Mouse (Mus musculus) C3H10T1/2 (cell line): Measurements from ENCODE around the gene Lce3e. TPM values are rescaled to one million over a fixed set of nuclear protein-coding genes. Genes with fewer than 3 reads are reported as not detected.

Experiments
- polyA plus RNA-seq, 2 experiments: library from polyadenylated mRNA; unstranded; fragments of >200 nt; fragmentation: generic; extraction: Trizol; gene quantifications; one replicate each; pipeline ENCODE4 v1.2.1; 2012; ENCODE audit warnings: missing spikeins in 2 of 2

The Lce3e gene
- polyA plus RNA-seq: not detected

GRCm38 (mm10) chr3:92966761-92967160 lies at the start of gene Lce3e:
Lce3e (plus strand) TSS chr3:92967061.

GRCm38 (mm10) chr3:92926130-92926529 lies 40.7 kb upstream of the Lce3e start, which contains the start of gene Lce3a:
Lce3a (minus strand) TSS chr3:92926230.

GRCm38 (mm10) chr3:92932679-92933078 lies 34.2 kb upstream of the Lce3e start, which contains the start of gene Lce3b:
Lce3b (plus strand) TSS chr3:92932979.

GRCm38 (mm10) chr3:92944186-92944585 lies 22.7 kb upstream of the Lce3e start, which contains the start of gene Lce3c:
Lce3c (plus strand) TSS chr3:92944486.

GRCm38 (mm10) chr3:92957090-92957489 lies 9.8 kb upstream of the Lce3e start, which contains the start of gene Lce3d:
Lce3d (plus strand) TSS chr3:92957390.

GRCm38 (mm10) chr3:92991926-92992325 lies 25.1 kb downstream of the Lce3e start, which contains the start of gene Lce3f:
Lce3f (plus strand) TSS chr3:92992226.

GRCm38 (mm10) chr3:93015460-93016104 lies 48.7 kb downstream of the Lce3e start, which contains the start of gene Crct1:
Crct1 (minus strand) TSS chr3:93015687.

Other genes with a start within 250 kb of the Lce3e start
- not detected for gene Lce1f, start 246.7 kb upstream of the Lce3e start, polyA plus RNA-seq
- not detected for gene Gm38119, start 228.0 kb upstream of the Lce3e start, polyA plus RNA-seq
- under 1 TPM in 1 of 2 experiments, not detected in 1; 0.39 TPM for gene Lce1g, start 214.7 kb upstream of the Lce3e start, polyA plus RNA-seq
- under 1 TPM in 1 of 2 experiments, not detected in 1; 0.08 TPM for gene Lce1h, start 202.0 kb upstream of the Lce3e start, polyA plus RNA-seq
- not detected for gene Lce1i, start 188.2 kb upstream of the Lce3e start, polyA plus RNA-seq
- not detected for gene Lce1j, start 176.5 kb upstream of the Lce3e start, polyA plus RNA-seq
- gene Lce1k, start 159.2 kb upstream of the Lce3e start, polyA plus RNA-seq: not detected
- under 1 TPM in 1 of 2 experiments, not detected in 1; 0.04 TPM for gene Kprp, start 139.8 kb upstream of the Lce3e start, polyA plus RNA-seq
- gene Lce1l, start 115.8 kb upstream of the Lce3e start, polyA plus RNA-seq: not detected
- not detected for gene 2310050C09Rik, start 96.8 kb upstream of the Lce3e start, polyA plus RNA-seq
- gene Lce3a, start 40.8 kb upstream of the Lce3e start, polyA plus RNA-seq: not detected
- gene Lce3b, start 34.1 kb upstream of the Lce3e start, polyA plus RNA-seq: not detected
- gene Lce3c, start 22.6 kb upstream of the Lce3e start, polyA plus RNA-seq: not detected
- not detected for gene Lce3d, start 9.7 kb upstream of the Lce3e start, polyA plus RNA-seq
- gene Lce3f, start 25.2 kb downstream of the Lce3e start, polyA plus RNA-seq: not detected
- gene Crct1, start 48.6 kb downstream of the Lce3e start, polyA plus RNA-seq: under 1 TPM; 0.09 to 0.16 TPM
- not detected for gene Lce1m, start 52.0 kb downstream of the Lce3e start, polyA plus RNA-seq
- not detected for gene Gm4858, start 101.8 kb downstream of the Lce3e start, polyA plus RNA-seq
- gene Crnn, start 177.7 kb downstream of the Lce3e start, polyA plus RNA-seq: not detected
- not detected for gene Flg2, start 230.2 kb downstream of the Lce3e start, polyA plus RNA-seq